Mouse (Mus musculus) heart, embryonic 15.5 days (tissue): ENCODE measurements around the gene Tvp23b. TPM values are rescaled to one million over a fixed set of nuclear protein-coding genes. Genes with fewer than 3 reads are reported as not detected.
A peak's percentile ranks its signal among the peaks of the same experiment; 100 is the strongest.

ENCODE experiments used
- ATAC-seq: fragments of 200-750 bp; cut with Nextera tagmentation; replicated peaks from 2 replicates; pipeline ENCODE4 v1.8.0; 2017; ENCODE audit warnings: low read depth, moderate TSS enrichment; ENCODE audit not compliant: insufficient number of reproducible peaks, insufficient read depth, low FRiP score
- H3K27ac ChIP-seq: fragments of 300-500 bp; sonication (generic); 2 replicates; pipeline ENCODE4 v1.5.1; 2015; ENCODE audit warnings: mild to moderate bottlenecking, inconsistent platforms
- H3K27me3 ChIP-seq: fragments of 300-500 bp; sonication (generic); 2 replicates; pipeline ENCODE4 v1.6.1; 2015; ENCODE audit warnings: inconsistent platforms
- H3K36me3 ChIP-seq: fragments of 300-500 bp; sonication (generic); 2 replicates; pipeline ENCODE4 v1.6.1; 2015; ENCODE audit warnings: mild to moderate bottlenecking, inconsistent platforms
- H3K4me1 ChIP-seq: fragments of 300-500 bp; sonication (generic); replicated peaks from 2 replicates; pipeline ENCODE4 v1.6.1; 2015; ENCODE audit warnings: inconsistent platforms
- H3K4me2 ChIP-seq: fragments of 300-500 bp; sonication (generic); 2 replicates; pipeline ENCODE4 v1.6.1; 2015; ENCODE audit warnings: inconsistent platforms, mild to moderate bottlenecking, moderate library complexity
- H3K4me3 ChIP-seq: fragments of 300-500 bp; sonication (generic); 2 replicates; pipeline ENCODE4 v1.5.1; 2015; ENCODE audit warnings: mild to moderate bottlenecking, inconsistent platforms
- H3K9ac ChIP-seq: fragments of 300-500 bp; sonication (generic); 2 replicates; pipeline ENCODE4 v1.6.1; 2015; ENCODE audit warnings: mild to moderate bottlenecking, inconsistent platforms
- H3K9me3 ChIP-seq: fragments of 300-500 bp; sonication (generic); replicated peaks from 2 replicates; pipeline ENCODE4 v1.6.1; 2016; ENCODE audit warnings: inconsistent platforms
- WGBS: fragments of 180-500 bp; shearing (Covaris S2); methylation state at CpG from one replicate; pipeline ENCODE4 v1.1.7; 2015; ENCODE audit warnings: mixed read lengths; 5-methylcytosine and 5-hydroxymethylcytosine counted together
- polyA plus RNA-seq: library from polyadenylated mRNA; unstranded; fragments of >200 nt; fragmentation: Nextera tagmentation; extraction: Ambion mirVana; gene quantifications from 2 replicates; pipeline ENCODE4 v1.2.1, GENCODE M21; 2015

Gene Tvp23b
- 45.8 and 50.1 TPM in 2 replicates for polyA plus RNA-seq

DNA sequence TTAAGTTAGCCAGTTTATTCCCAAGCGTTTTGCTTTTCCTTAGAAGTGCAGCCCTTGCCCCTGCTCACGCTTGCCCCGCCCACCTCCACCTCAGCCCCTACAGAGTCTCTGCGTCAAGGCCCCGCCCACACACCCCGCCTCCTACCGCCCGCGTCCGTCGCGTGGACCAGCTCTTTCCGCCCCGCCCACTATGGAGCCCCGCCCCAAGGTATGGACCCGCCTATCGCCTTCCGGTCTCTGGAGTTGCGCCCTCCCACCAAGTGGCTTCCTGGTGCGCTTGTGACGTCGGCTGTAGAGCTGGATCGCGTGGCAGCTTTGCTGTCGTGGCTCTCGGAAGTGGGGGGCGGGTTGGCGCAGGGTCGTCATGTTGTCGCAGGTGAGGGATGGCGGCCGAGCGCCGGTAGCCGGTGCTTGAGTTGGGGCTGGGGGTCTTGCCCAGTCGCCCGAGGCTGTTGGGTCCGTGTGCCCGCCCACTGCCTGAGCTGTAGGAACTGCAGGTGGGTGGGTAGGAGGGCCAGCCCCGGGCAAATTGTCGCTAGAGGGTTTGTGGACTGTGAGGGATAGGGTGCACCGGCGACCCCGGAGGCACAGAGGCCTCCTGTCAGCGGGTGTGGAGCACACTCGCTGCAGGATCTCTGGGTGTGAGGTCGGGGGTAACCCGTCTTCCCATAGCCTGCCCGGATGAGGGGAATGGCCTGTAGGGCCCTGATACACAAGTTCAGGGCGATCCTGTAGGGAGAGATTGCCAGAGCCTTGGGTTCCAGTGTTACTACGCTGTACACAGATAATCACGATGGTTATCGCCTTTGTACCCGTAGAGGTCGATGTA, at the start of gene Tvp23b:
Gene Tvp23b (plus strand): TSS at position 236 of the 829 bp plus-strand sequence.
- under 1% methylated on average over 55 of the region's 55 CpGs for WGBS
- Histone ChIP-seq H3K27ac (peak within 1 kb of the TSS; percentile 77), H3K27me3 (no peaks in the 10 kb centered on the region), H3K9ac (peak within 1 kb of the TSS; percentile 73), H3K4me2 (peak within 1 kb of the TSS; percentile 72), H3K36me3 (peaks cover 7% of the 10 kb centered on the region; the same call in 1 of the 2 replicates), H3K4me1 (peaks cover 6% of the 10 kb centered on the region), H3K9me3 (no peaks in the 10 kb centered on the region), H3K4me3 (peak within 1 kb of the TSS; percentile 71)
- ATAC-seq = peak; percentile 96

DNA sequence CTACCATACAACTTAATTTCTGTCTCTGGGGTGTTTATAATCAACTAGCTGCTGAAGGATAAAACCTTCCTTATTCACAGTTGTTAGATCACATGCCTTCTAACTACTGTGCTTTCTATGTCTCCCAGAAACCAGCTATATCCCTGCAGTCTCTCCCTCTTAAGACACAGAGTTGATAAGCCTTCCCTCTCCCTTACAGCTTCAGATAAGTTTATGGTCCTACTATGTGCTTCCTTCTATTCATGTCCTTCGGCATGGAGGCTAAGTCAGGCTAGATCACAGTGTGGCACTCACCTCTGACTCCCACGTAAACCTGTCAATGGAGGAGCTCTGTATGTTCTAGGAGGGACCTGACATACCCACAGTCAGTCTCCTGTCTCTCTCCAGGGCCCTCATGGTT, 48.9 kb upstream of the Tvp23b start:
- H3K4me2 ChIP-seq = no peak overlapping the region
- WGBS = 79% methylated on average over 2 of the region's 2 CpGs
- H3K9ac ChIP-seq = no peak overlapping the region
- no peaks in the 10 kb centered on the region for H3K27me3 ChIP-seq
- H3K4me1 ChIP-seq = no peaks in the 10 kb centered on the region
- no peak overlapping the region for H3K4me3 ChIP-seq
- H3K27ac ChIP-seq = no peak overlapping the region
- H3K36me3 ChIP-seq = no peaks in the 10 kb centered on the region; the same call in 1 of the 2 replicates
- ATAC-seq = no peak
- no peaks in the 10 kb centered on the region for H3K9me3 ChIP-seq

DNA sequence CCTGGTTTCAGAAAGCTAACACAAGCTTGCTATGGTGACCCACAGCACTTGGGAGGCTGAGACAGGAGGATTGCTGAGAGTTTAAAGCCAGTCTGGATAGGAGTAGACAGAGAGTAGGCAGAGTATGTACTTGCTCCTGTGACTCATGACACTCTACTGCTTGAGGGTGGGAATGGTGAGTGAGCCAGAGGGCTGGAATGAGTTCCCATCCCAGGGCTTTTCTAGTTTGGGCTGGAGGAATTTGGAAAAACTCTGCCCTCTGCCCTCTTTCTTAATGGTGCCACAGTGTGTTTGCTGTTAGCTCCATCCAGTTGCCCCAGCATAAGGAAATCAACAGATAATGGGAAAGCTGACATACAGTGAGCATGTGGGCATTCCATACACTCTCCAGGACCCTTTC, 47.3 kb upstream of the Tvp23b start:
- Histone ChIP-seq H3K27ac (no peak overlapping the region), H3K4me1 (no peaks in the 10 kb centered on the region), H3K4me2 (no peak overlapping the region), H3K27me3 (no peaks in the 10 kb centered on the region), H3K9ac (no peak overlapping the region), H3K36me3 (no peaks in the 10 kb centered on the region; the same call in 1 of the 2 replicates), H3K9me3 (no peaks in the 10 kb centered on the region), H3K4me3 (no peak overlapping the region)
- ATAC-seq = no peak

DNA sequence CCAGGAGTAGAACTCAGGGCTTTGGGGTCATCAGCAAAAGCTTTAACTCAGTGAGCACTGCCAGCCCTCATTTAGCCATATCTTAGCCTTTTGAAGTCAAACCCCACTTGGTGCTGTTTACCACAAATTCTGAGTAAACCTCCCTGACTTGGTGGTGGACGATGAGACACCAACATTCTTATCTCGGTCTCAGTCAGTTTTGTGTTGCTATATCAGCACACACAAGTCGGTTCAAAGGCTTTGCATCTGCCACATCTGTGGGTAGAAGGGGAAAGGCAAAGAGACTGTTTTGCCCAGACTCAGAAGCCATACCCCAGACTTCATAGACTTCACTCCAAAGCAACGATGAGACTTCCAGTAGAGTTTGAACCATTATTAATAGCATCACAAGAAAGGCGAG, 34.7 kb upstream of the Tvp23b start:
- WGBS = 72% methylated on average over 5 of the region's 5 CpGs
- no peak overlapping the region for H3K9ac ChIP-seq
- peaks cover 8% of the 10 kb centered on the region for H3K4me1 ChIP-seq
- H3K36me3 ChIP-seq = no peaks in the 10 kb centered on the region; the same call in 1 of the 2 replicates
- H3K4me2 ChIP-seq = no peak overlapping the region
- H3K9me3 ChIP-seq = no peaks in the 10 kb centered on the region
- no peak for ATAC-seq
- H3K4me3 ChIP-seq = no peak overlapping the region
- H3K27me3 ChIP-seq = no peaks in the 10 kb centered on the region
- no peak overlapping the region for H3K27ac ChIP-seq

DNA sequence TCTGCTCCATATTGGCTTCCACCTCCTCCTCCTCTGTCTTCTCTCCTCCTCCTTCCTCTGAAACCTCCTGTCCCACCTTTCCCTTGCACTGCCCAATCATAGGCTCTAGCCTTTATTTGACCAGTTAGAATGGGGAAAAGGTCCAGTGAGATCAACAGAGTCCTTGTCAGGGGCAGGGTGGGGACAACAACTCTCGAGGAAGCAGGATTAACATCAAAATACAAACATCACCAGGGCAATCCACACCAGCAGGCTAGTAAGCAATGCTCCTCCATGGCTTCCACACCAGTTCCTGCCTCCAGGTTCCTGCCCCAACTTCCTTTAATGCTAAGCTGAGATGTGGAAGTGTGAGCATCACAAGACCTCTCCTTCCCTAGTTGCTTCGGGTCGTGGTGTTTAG, 33.5 kb upstream of the Tvp23b start:
- no peaks in the 10 kb centered on the region for H3K9me3 ChIP-seq
- no peak for ATAC-seq
- no peak overlapping the region for H3K4me3 ChIP-seq
- 65% methylated on average over 3 of the region's 3 CpGs for WGBS
- no peak overlapping the region for H3K27ac ChIP-seq
- no peak overlapping the region for H3K9ac ChIP-seq
- H3K4me2 ChIP-seq = no peak overlapping the region
- no peaks in the 10 kb centered on the region for H3K27me3 ChIP-seq
- H3K36me3 ChIP-seq = no peaks in the 10 kb centered on the region; the same call in 1 of the 2 replicates
- peaks cover 8% of the 10 kb centered on the region for H3K4me1 ChIP-seq

DNA sequence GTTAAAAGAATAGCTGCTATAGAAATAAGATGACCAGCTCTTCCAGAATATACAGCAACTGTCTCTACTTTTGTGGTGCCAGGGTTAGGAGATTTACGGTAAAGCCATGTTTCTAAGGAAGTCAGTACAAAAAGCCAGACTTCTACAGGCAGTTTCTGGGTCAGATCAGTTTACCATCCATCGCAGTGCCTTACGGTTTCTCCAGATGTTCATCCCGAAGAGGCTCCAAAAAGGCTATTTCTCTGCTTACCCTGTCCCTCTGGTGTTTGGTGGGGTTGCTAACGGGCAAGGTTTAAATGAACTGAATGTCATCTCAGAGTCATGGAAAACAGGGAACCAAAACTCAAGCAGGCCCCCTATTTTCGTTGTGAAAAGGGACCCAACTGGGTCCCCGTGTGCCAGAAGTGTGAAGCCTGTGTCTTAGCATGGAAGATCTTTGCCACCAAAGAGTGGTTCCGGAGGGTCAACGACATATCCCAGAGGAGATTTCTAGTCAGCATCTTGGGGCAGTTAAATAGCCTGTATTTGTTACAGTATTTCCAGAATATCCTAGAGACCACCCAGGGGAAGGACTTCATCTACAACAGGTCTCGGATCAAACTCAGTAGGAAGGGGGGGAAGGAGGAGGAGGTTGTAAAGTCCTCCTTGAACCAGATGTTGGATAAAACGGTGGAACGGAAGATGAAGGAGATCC, 32.1 kb upstream of the Tvp23b start, which contains the start of gene Fbxw10:
Gene Fbxw10 (plus strand): TSS at position 109 of the 694 bp plus-strand sequence.
- no peak within 1 kb of the TSS for H3K9ac ChIP-seq
- no peaks in the 10 kb centered on the region for H3K27me3 ChIP-seq
- H3K4me2 ChIP-seq = peak within 1 kb of the TSS; percentile 45
- H3K4me3 ChIP-seq = peak within 1 kb of the TSS; percentile 12; the same call in 1 of the 2 replicates
- 36% methylated on average over 12 of the region's 12 CpGs for WGBS
- no peak for ATAC-seq
- no peaks in the 10 kb centered on the region for H3K36me3 ChIP-seq
- H3K4me1 ChIP-seq = peaks cover 8% of the 10 kb centered on the region
- H3K9me3 ChIP-seq = no peaks in the 10 kb centered on the region
- no peak within 1 kb of the TSS for H3K27ac ChIP-seq

DNA sequence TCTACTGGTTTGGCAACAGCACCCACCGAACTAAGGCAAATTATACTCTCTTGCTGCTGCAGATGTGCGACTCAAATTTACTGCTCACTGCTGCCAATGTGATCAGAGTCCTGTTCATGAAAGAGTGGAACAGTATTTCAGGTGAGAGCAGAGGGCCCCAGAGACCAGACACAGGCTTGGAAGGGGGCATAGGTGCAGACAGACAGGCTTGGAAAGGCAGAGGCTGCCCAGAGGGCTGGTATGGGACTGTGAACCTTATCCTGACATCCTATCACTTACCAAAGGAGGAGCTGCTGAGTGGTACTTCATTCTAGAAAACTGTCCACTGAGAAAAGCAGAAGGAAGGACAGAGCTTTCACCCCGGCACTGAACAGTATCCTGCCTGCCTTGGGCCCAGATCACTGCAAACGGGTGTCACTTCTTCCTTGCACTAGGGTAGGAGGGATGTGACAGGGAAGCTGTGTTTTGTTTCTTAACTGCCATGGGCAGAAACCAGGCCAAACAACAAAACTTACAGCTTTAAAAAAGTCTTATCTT, 31.5 kb upstream of the Tvp23b start:
- Histone ChIP-seq H3K27me3 (no peaks in the 10 kb centered on the region), H3K4me3 (no peak overlapping the region), H3K4me1 (peaks cover 8% of the 10 kb centered on the region), H3K27ac (no peak overlapping the region), H3K36me3 (no peaks in the 10 kb centered on the region), H3K4me2 (no peak overlapping the region), H3K9ac (no peak overlapping the region), H3K9me3 (no peaks in the 10 kb centered on the region)
- WGBS = 57% methylated on average over 4 of the region's 4 CpGs
- no peak for ATAC-seq

DNA sequence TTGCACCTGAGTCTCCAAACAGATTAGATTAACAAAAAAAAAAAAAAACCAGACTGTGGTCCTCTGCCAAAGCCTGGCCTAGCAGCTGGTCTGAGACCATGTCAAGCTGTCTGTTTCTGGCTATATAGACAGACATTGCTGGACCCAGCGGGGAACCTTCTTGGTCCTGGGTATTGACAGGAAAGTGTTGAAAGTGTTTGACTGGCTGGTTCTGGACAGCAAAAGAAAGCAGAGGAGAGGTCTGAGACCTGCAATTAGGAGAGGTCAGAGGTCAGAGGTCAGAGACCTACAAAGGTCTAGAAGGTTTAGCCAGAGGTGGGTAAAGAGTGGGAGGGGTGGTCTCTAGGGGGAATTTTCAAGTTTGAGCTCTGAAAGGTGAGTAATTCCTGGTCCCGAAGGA, 31.0 kb upstream of the Tvp23b start:
- H3K36me3 ChIP-seq = no peaks in the 10 kb centered on the region
- H3K27ac ChIP-seq = no peak overlapping the region
- H3K27me3 ChIP-seq = no peaks in the 10 kb centered on the region
- no peaks in the 10 kb centered on the region for H3K9me3 ChIP-seq
- no peak overlapping the region for H3K9ac ChIP-seq
- no peak for ATAC-seq
- WGBS = 52% methylated on average over 2 of the region's 2 CpGs
- peaks cover 8% of the 10 kb centered on the region for H3K4me1 ChIP-seq
- no peak overlapping the region for H3K4me3 ChIP-seq
- no peak overlapping the region for H3K4me2 ChIP-seq

DNA sequence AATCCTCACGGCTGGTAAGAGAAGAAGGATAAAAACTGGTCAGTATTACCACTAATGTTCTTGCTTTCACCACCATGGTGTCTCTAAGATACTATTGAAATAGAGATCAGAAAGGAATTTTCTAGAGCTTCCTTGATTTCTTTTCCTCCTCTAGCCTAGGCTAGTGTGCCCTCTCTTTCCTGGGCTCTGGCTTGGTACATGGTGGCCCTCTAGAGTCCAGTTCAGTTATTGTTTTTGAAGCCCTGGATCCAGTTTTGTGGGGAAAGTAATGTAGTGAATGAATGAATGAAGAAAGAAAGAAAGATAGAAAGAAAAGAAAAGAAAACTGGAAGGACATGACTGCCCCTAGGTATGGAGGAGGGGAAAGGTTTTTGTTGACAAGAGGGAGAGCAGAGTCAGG, 28.1 kb upstream of the Tvp23b start:
- WGBS = 71% methylated on average over 1 of the region's 1 CpGs
- Histone ChIP-seq H3K9ac (no peak overlapping the region), H3K27ac (no peak overlapping the region), H3K36me3 (no peaks in the 10 kb centered on the region), H3K4me1 (peaks cover 8% of the 10 kb centered on the region), H3K27me3 (no peaks in the 10 kb centered on the region), H3K9me3 (no peaks in the 10 kb centered on the region), H3K4me2 (no peak overlapping the region), H3K4me3 (no peak overlapping the region)
- ATAC-seq = no peak

DNA sequence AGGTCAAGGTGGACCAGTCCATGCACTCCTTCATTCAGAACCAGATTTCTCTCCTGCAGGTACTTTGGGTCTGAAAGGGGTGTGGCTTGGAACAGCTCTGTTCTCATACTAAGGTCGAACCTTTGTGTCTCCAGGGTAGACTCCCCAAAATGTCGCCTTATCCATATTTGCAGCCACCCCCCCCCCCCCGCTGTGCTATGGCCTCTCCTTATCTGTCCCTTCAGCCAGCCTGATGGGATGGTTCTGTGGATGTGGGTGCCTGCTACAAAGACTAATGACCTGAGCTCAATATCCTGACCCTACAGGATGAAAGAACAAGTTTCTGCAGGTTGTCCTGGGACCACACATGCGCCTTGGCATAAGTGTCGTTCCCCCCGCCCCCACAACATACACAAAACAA, 25.9 kb upstream of the Tvp23b start:
- Histone ChIP-seq H3K27ac (no peak overlapping the region), H3K27me3 (no peaks in the 10 kb centered on the region), H3K4me2 (no peak overlapping the region), H3K4me3 (no peak overlapping the region), H3K9ac (no peak overlapping the region), H3K9me3 (no peaks in the 10 kb centered on the region), H3K4me1 (no peaks in the 10 kb centered on the region), H3K36me3 (no peaks in the 10 kb centered on the region)
- WGBS = 81% methylated on average over 6 of the region's 6 CpGs
- ATAC-seq = no peak

DNA sequence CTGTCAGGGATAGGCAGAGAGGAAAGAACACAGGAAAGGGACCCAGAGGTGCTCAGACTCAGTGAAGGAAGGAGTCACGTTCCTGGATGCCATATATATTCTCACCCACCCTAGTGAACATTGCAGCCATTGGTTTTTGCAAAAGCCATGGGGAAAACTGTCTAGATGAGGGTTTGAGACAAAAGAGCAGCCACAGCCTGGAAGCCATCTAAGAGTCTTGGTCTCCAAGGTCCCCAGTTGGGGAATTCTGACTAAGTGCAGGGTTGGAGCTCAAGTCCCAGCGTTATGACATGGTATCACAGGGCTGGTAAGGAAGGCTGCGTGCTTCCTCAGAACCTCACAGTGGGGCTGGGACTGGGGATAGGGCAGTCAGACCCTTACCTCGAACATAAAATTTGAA, 13.7 kb upstream of the Tvp23b start:
- Histone ChIP-seq H3K27me3 (no peaks in the 10 kb centered on the region), H3K4me1 (no peaks in the 10 kb centered on the region), H3K36me3 (no peaks in the 10 kb centered on the region), H3K4me2 (no peak overlapping the region), H3K9me3 (no peaks in the 10 kb centered on the region), H3K27ac (no peak overlapping the region), H3K4me3 (no peak overlapping the region), H3K9ac (no peak overlapping the region)
- WGBS = 65% methylated on average over 4 of the region's 4 CpGs
- ATAC-seq = no peak
